ENCODE assay signal across 15 mouse cellular contexts in genomic region chr7:28817524-28817923, GRCm38 (mm10). TPM values are rescaled to one million over a fixed set of nuclear protein-coding genes. Genes with fewer than 3 reads are reported as not detected.
A peak's percentile ranks its signal among the peaks of the same experiment; 100 is the strongest.
DNase-seq lines count a peak whose midpoint lies in the region; ATAC-seq and TF ChIP-seq lines count a peak whose summit lies in the region.
"Had no signal": no experiment of that assay in that cellular context is flagged by ENCODE, and none has a peak within 500 bp of the region (broad histone marks: within the 10 kb centered on the region; RNA-seq: fewer than 3 reads in every experiment).

No protein-coding gene starts in this region.

- TF ChIP-seq POLR2A in myocyte (IDR thresholded peaks at IDR 0.05; ENCODE audit: insufficient read length, low read depth) = no peak

- no peak for TF ChIP-seq CTCF in forebrain, postnatal 0 days (IDR thresholded peaks at IDR 0.05; ENCODE audit: low read depth)

- peaks cover 99% of the 10 kb centered on the region for H3K36me3 ChIP-seq in forebrain, embryonic 10.5 days (replicated peaks)
- H3K36me3 ChIP-seq in forebrain, postnatal 0 days (ENCODE audit: insufficient read depth) = peaks cover 92% of the 10 kb centered on the region
- peaks cover 100% of the 10 kb centered on the region for H3K36me3 ChIP-seq in hindbrain, embryonic 14.5 days (replicated peaks; ENCODE audit: control insufficient read depth, insufficient read depth)
- H3K36me3 ChIP-seq in hindbrain, embryonic 16.5 days (ENCODE audit: control insufficient read depth, insufficient read depth, low read length) = peaks cover 82% of the 10 kb centered on the region
- H3K36me3 ChIP-seq in midbrain, embryonic 13.5 days = peaks cover 98% of the 10 kb centered on the region
- peaks cover 88% of the 10 kb centered on the region for H3K36me3 ChIP-seq in midbrain, embryonic 15.5 days (replicated peaks)
- peaks cover 80% of the 10 kb centered on the region for H3K36me3 ChIP-seq in myocyte (ENCODE audit: control insufficient read depth, insufficient read depth)

- H3K4me3 ChIP-seq in forebrain, embryonic 10.5 days = peak overlapping the region; percentile 24; the same call in 1 of the 2 replicates
- no peak overlapping the region for H3K4me3 ChIP-seq in forebrain, postnatal 0 days (ENCODE audit: low read depth, low read length)
- H3K4me3 ChIP-seq in hindbrain, embryonic 14.5 days (replicated peaks; ENCODE audit: low read length) = no peak overlapping the region
- no peak overlapping the region for H3K4me3 ChIP-seq in hindbrain, embryonic 16.5 days (ENCODE audit: low read length)
- 0 out of 2 replicates have a peak overlapping the region, but pooled peaks have one; percentile 5 for H3K4me3 ChIP-seq in midbrain, embryonic 13.5 days (replicated peaks)
- H3K4me3 ChIP-seq in midbrain, embryonic 15.5 days = no peak overlapping the region
- H3K4me3 ChIP-seq in myocyte = no peak overlapping the region
- H3K4me3 ChIP-seq: forebrain, embryonic 12.5 days had no signal

- DNase-seq in forebrain, embryonic 10.5 days (ENCODE audit: extremely low spot score, low spot score) = no peak
- no peak for DNase-seq in forebrain, postnatal 0 days
- DNase-seq in hindbrain, embryonic 14.5 days (ENCODE audit: low spot score) = no peak
- DNase-seq in right cerebral cortex, postnatal 10 days (ENCODE audit: low spot score in 2 of 2) = no peak
- DNase-seq: adrenal gland, postnatal 10 days; cerebellum, adult 8-10 months; gastrocnemius, postnatal 36 days; kidney, adult 2 months had no signal

- WGBS in forebrain, embryonic 10.5 days = 81% methylated on average over 6 of the region's 6 CpGs
- WGBS in forebrain, postnatal 0 days = 50% methylated on average over 6 of the region's 6 CpGs
- WGBS in hindbrain, embryonic 14.5 days = 70% methylated on average over 6 of the region's 6 CpGs
- WGBS in hindbrain, embryonic 16.5 days = 74% methylated on average over 6 of the region's 6 CpGs
- 74% methylated on average over 6 of the region's 6 CpGs for WGBS in midbrain, embryonic 13.5 days
- 74% methylated on average over 6 of the region's 6 CpGs for WGBS in midbrain, embryonic 15.5 days

- peaks cover 87% of the 10 kb centered on the region for H3K4me1 ChIP-seq in forebrain, embryonic 10.5 days
- peaks cover 5% of the 10 kb centered on the region; the same call in 1 of the 2 replicates for H3K4me1 ChIP-seq in forebrain, postnatal 0 days (ENCODE audit: insufficient read depth)
- peaks cover 12% of the 10 kb centered on the region for H3K4me1 ChIP-seq in hindbrain, embryonic 14.5 days (replicated peaks; ENCODE audit: control insufficient read depth, insufficient read depth, low read length)
- H3K4me1 ChIP-seq in hindbrain, embryonic 16.5 days (ENCODE audit: control insufficient read depth, insufficient read depth, low read depth, low read length) = peaks cover 19% of the 10 kb centered on the region
- peaks cover 85% of the 10 kb centered on the region for H3K4me1 ChIP-seq in midbrain, embryonic 13.5 days (replicated peaks)
- peaks cover 48% of the 10 kb centered on the region for H3K4me1 ChIP-seq in midbrain, embryonic 15.5 days

- H3K27ac ChIP-seq in forebrain, embryonic 10.5 days = no peak overlapping the region
- no peak overlapping the region for H3K27ac ChIP-seq in forebrain, postnatal 0 days (ENCODE audit: low read depth, low read length)
- no peak overlapping the region for H3K27ac ChIP-seq in hindbrain, embryonic 14.5 days
- H3K27ac ChIP-seq in hindbrain, embryonic 16.5 days (ENCODE audit: low read depth, low read length) = no peak overlapping the region
- no peak overlapping the region; the same call in 1 of the 2 replicates for H3K27ac ChIP-seq in midbrain, embryonic 13.5 days
- H3K27ac ChIP-seq in midbrain, embryonic 15.5 days = no peak overlapping the region
- H3K27ac ChIP-seq: forebrain, embryonic 12.5 days had no signal

- H3K9ac ChIP-seq in forebrain, postnatal 0 days = no peak overlapping the region
- H3K9ac ChIP-seq in hindbrain, embryonic 14.5 days = no peak overlapping the region
- H3K9ac ChIP-seq in hindbrain, embryonic 16.5 days (ENCODE audit: low read depth, low read length) = no peak overlapping the region
- H3K9ac ChIP-seq in midbrain, embryonic 13.5 days (replicated peaks) = peak overlapping the region; percentile 39; the same call in 1 of the 2 replicates
- no peak overlapping the region for H3K9ac ChIP-seq in midbrain, embryonic 15.5 days
- H3K9ac ChIP-seq: forebrain, embryonic 12.5 days had no signal

- H3K4me2 ChIP-seq in forebrain, postnatal 0 days (ENCODE audit: low read depth) = no peak overlapping the region
- H3K4me2 ChIP-seq in hindbrain, embryonic 14.5 days (replicated peaks) = 0 out of 2 replicates have a peak overlapping the region, but pooled peaks have one; percentile 5
- H3K4me2 ChIP-seq in hindbrain, embryonic 16.5 days (ENCODE audit: low read length) = no peak overlapping the region
- no peak overlapping the region for H3K4me2 ChIP-seq in midbrain, embryonic 13.5 days (replicated peaks)
- H3K4me2 ChIP-seq in midbrain, embryonic 15.5 days = no peak overlapping the region
- no peak overlapping the region for H3K4me2 ChIP-seq in myocyte (ENCODE audit: low read depth)
- H3K4me2 ChIP-seq: forebrain, embryonic 12.5 days had no signal

- H3K27me3 ChIP-seq in forebrain, embryonic 10.5 days (ENCODE audit: poor library complexity, severe bottlenecking) = no peaks in the 10 kb centered on the region
- no peaks in the 10 kb centered on the region for H3K27me3 ChIP-seq in forebrain, postnatal 0 days (ENCODE audit: insufficient read depth, low read length)
- H3K27me3 ChIP-seq in hindbrain, embryonic 14.5 days (ENCODE audit: control insufficient read depth, insufficient read depth, low read length) = no peaks in the 10 kb centered on the region
- no peaks in the 10 kb centered on the region for H3K27me3 ChIP-seq in hindbrain, embryonic 16.5 days (replicated peaks; ENCODE audit: control insufficient read depth, insufficient read depth, low read length)
- H3K27me3 ChIP-seq in midbrain, embryonic 13.5 days = no peaks in the 10 kb centered on the region
- no peaks in the 10 kb centered on the region for H3K27me3 ChIP-seq in midbrain, embryonic 15.5 days (replicated peaks)
- H3K27me3 ChIP-seq in myocyte (ENCODE audit: control insufficient read depth, insufficient read depth, insufficient read length) = no peaks in the 10 kb centered on the region
- H3K27me3 ChIP-seq: forebrain, embryonic 12.5 days; megakaryocyte, embryonic 14.5 days had no signal

- no peaks in the 10 kb centered on the region for H3K9me3 ChIP-seq in forebrain, embryonic 10.5 days
- H3K9me3 ChIP-seq in forebrain, postnatal 0 days (ENCODE audit: low read length) = no peaks in the 10 kb centered on the region
- H3K9me3 ChIP-seq in hindbrain, embryonic 14.5 days (ENCODE audit: control insufficient read depth, low read length) = no peaks in the 10 kb centered on the region
- no peaks in the 10 kb centered on the region for H3K9me3 ChIP-seq in hindbrain, embryonic 16.5 days (ENCODE audit: control insufficient read depth, low read length)
- no peaks in the 10 kb centered on the region for H3K9me3 ChIP-seq in midbrain, embryonic 13.5 days
- no peaks in the 10 kb centered on the region for H3K9me3 ChIP-seq in midbrain, embryonic 15.5 days
- H3K9me3 ChIP-seq: forebrain, embryonic 12.5 days; megakaryocyte, embryonic 14.5 days had no signal

- no peak for ATAC-seq in forebrain, postnatal 0 days
- ATAC-seq in hindbrain, embryonic 14.5 days (ENCODE audit: low FRiP score) = no peak
- ATAC-seq in hindbrain, embryonic 16.5 days = no peak
- no peak for ATAC-seq in midbrain, embryonic 13.5 days
- no peak for ATAC-seq in midbrain, embryonic 15.5 days (replicated peaks)

- no peak overlapping the region for H3ac ChIP-seq in myocyte (ENCODE audit: control insufficient read depth, insufficient read length)

- H3K79me2 ChIP-seq in myocyte (ENCODE audit: control insufficient read depth, insufficient read depth) = peaks cover 59% of the 10 kb centered on the region

RNA-seq across cellular contexts. Expression of gene Ech1, which starts 7.5 kb away (rescaled TPM):
- polyA plus RNA-seq in forebrain, embryonic 10.5 days (2016; fragmentation: Nextera tagmentation; extraction: Ambion mirVana) = 68.5 and 72.0 TPM in 2 replicates
- 79.6 and 88.3 TPM in 2 replicates for total RNA-seq in forebrain, postnatal 0 days (2014; rRNA removed)
- polyA plus RNA-seq in forebrain, postnatal 0 days (2015; fragmentation: Nextera tagmentation; extraction: Ambion mirVana) = 101 and 110 TPM in 2 replicates
- polyA plus RNA-seq in hindbrain, embryonic 14.5 days (2014; fragmentation: Nextera tagmentation; extraction: Ambion mirVana) = 92.6 and 99.0 TPM in 2 replicates
- polyA plus RNA-seq in hindbrain, embryonic 16.5 days (2015; fragmentation: Nextera tagmentation; extraction: Ambion mirVana) = 115 and 117 TPM in 2 replicates
- polyA plus RNA-seq in midbrain, embryonic 13.5 days (2015; fragmentation: Nextera tagmentation; extraction: Ambion mirVana) = 69.4 and 71.6 TPM in 2 replicates
- 92.7 and 94.7 TPM in 2 replicates for polyA plus RNA-seq in midbrain, embryonic 15.5 days (2015; fragmentation: Nextera tagmentation; extraction: Ambion mirVana)
- 132 TPM for polyA plus RNA-seq in myocyte (2012; fragmentation: generic; extraction: Trizol)

RNA-seq across cellular contexts. Expression of gene Hnrnpl, which starts 9.2 kb away (rescaled TPM):
- polyA plus RNA-seq in forebrain, embryonic 10.5 days (2016; fragmentation: Nextera tagmentation; extraction: Ambion mirVana) = 325 and 336 TPM in 2 replicates
- total RNA-seq in forebrain, postnatal 0 days (2014; rRNA removed) = 261 and 264 TPM in 2 replicates
- 172 TPM in 2 replicates for polyA plus RNA-seq in forebrain, postnatal 0 days (2015; fragmentation: Nextera tagmentation; extraction: Ambion mirVana)
- 142 and 150 TPM in 2 replicates for polyA plus RNA-seq in hindbrain, embryonic 14.5 days (2014; fragmentation: Nextera tagmentation; extraction: Ambion mirVana)
- polyA plus RNA-seq in hindbrain, embryonic 16.5 days (2015; fragmentation: Nextera tagmentation; extraction: Ambion mirVana) = 117 and 127 TPM in 2 replicates
- polyA plus RNA-seq in midbrain, embryonic 13.5 days (2015; fragmentation: Nextera tagmentation; extraction: Ambion mirVana) = 238 and 239 TPM in 2 replicates
- polyA plus RNA-seq in midbrain, embryonic 15.5 days (2015; fragmentation: Nextera tagmentation; extraction: Ambion mirVana) = 175 and 176 TPM in 2 replicates
- 230 TPM for polyA plus RNA-seq in myocyte (2012; fragmentation: generic; extraction: Trizol)

RNA-seq across cellular contexts. Expression of gene Lgals4, which starts 16.1 kb away (rescaled TPM):
- 2.9 and 3.1 TPM in 2 replicates for polyA plus RNA-seq in forebrain, embryonic 10.5 days (2016; fragmentation: Nextera tagmentation; extraction: Ambion mirVana)
- total RNA-seq in forebrain, postnatal 0 days (2014; rRNA removed) = 2.4 and 5.2 TPM in 2 replicates
- 3.3 and 3.5 TPM in 2 replicates for polyA plus RNA-seq in forebrain, postnatal 0 days (2015; fragmentation: Nextera tagmentation; extraction: Ambion mirVana)
- 2.8 and 3.2 TPM in 2 replicates for polyA plus RNA-seq in hindbrain, embryonic 14.5 days (2014; fragmentation: Nextera tagmentation; extraction: Ambion mirVana)
- polyA plus RNA-seq in hindbrain, embryonic 16.5 days (2015; fragmentation: Nextera tagmentation; extraction: Ambion mirVana) = 5.3 and 6.1 TPM in 2 replicates
- polyA plus RNA-seq in midbrain, embryonic 13.5 days (2015; fragmentation: Nextera tagmentation; extraction: Ambion mirVana) = 4.5 and 5.8 TPM in 2 replicates
- 5.6 and 8.2 TPM in 2 replicates for polyA plus RNA-seq in midbrain, embryonic 15.5 days (2015; fragmentation: Nextera tagmentation; extraction: Ambion mirVana)
- polyA plus RNA-seq in myocyte (2012; fragmentation: generic; extraction: Trizol) = 3.0 TPM

RNA-seq across cellular contexts. Expression of gene Rinl, which starts 28.8 kb away (rescaled TPM):
- polyA plus RNA-seq in forebrain, embryonic 10.5 days (2016; fragmentation: Nextera tagmentation; extraction: Ambion mirVana) = 3.4 and 3.8 TPM in 2 replicates
- total RNA-seq in forebrain, postnatal 0 days (2014; rRNA removed) = 2.1 and 2.2 TPM in 2 replicates
- 1.6 TPM in 2 replicates for polyA plus RNA-seq in forebrain, postnatal 0 days (2015; fragmentation: Nextera tagmentation; extraction: Ambion mirVana)
- polyA plus RNA-seq in hindbrain, embryonic 14.5 days (2014; fragmentation: Nextera tagmentation; extraction: Ambion mirVana) = 1.4 and 2.7 TPM in 2 replicates
- 2.8 and 2.9 TPM in 2 replicates for polyA plus RNA-seq in hindbrain, embryonic 16.5 days (2015; fragmentation: Nextera tagmentation; extraction: Ambion mirVana)
- polyA plus RNA-seq in midbrain, embryonic 13.5 days (2015; fragmentation: Nextera tagmentation; extraction: Ambion mirVana) = 1.9 and 2.3 TPM in 2 replicates
- 2.4 and 3.3 TPM in 2 replicates for polyA plus RNA-seq in midbrain, embryonic 15.5 days (2015; fragmentation: Nextera tagmentation; extraction: Ambion mirVana)
- polyA plus RNA-seq in myocyte (2012; fragmentation: generic; extraction: Trizol) = 0.12 TPM

RNA-seq across cellular contexts. Expression of gene Lgals7, which starts 46.1 kb away (rescaled TPM):
- 0.26 and 0.42 TPM in 2 replicates for polyA plus RNA-seq in forebrain, embryonic 10.5 days (2016; fragmentation: Nextera tagmentation; extraction: Ambion mirVana)
- total RNA-seq in forebrain, postnatal 0 days (2014; rRNA removed) = 2.8 and 10.4 TPM in 2 replicates
- 3.5 and 3.8 TPM in 2 replicates for polyA plus RNA-seq in forebrain, postnatal 0 days (2015; fragmentation: Nextera tagmentation; extraction: Ambion mirVana)
- polyA plus RNA-seq in hindbrain, embryonic 14.5 days (2014; fragmentation: Nextera tagmentation; extraction: Ambion mirVana) = 2.9 and 3.0 TPM in 2 replicates
- polyA plus RNA-seq in hindbrain, embryonic 16.5 days (2015; fragmentation: Nextera tagmentation; extraction: Ambion mirVana) = 4.9 and 5.3 TPM in 2 replicates
- polyA plus RNA-seq in midbrain, embryonic 13.5 days (2015; fragmentation: Nextera tagmentation; extraction: Ambion mirVana) = 8.5 and 9.8 TPM in 2 replicates
- 7.8 and 9.2 TPM in 2 replicates for polyA plus RNA-seq in midbrain, embryonic 15.5 days (2015; fragmentation: Nextera tagmentation; extraction: Ambion mirVana)
- polyA plus RNA-seq in myocyte (2012; fragmentation: generic; extraction: Trizol) = 0.50 TPM
- total RNA-seq: gastrocnemius, postnatal 36 days; left cerebral cortex, adult 8-10 months had no signal

Comparison
In these comparisons a context has a peak if more than half of its experiments do, and no peak if none do; other contexts are left out.
1. H3K4me3 ChIP-seq: peak in forebrain, embryonic 10.5 days (single experiment) and midbrain, embryonic 13.5 days (single experiment); none in forebrain, postnatal 0 days (single experiment), hindbrain, embryonic 14.5 days (single experiment), hindbrain, embryonic 16.5 days (single experiment), midbrain, embryonic 15.5 days (single experiment) and myocyte (single experiment).